Mouse (Mus musculus) limb, embryonic 12.5 days (tissue): Measurements from ENCODE around the gene Olfr1184. TPM values are rescaled to one million over a fixed set of nuclear protein-coding genes. Genes with fewer than 3 reads are reported as not detected.
"Not testable (repeated sequence)": the region's sequence is repeated elsewhere in the genome, so short reads cannot be mapped to it uniquely, and the experiment has no call there.

Source experiments
- ATAC-seq: fragments of 200-750 bp; cut with Nextera tagmentation; 2 replicates; pipeline ENCODE4 v1.8.0; 2017; ENCODE audit warnings: low read depth, moderate TSS enrichment; ENCODE audit not compliant: insufficient number of reproducible peaks, insufficient read depth, low FRiP score, low TSS enrichment
- H3K27ac ChIP-seq: fragments of 300-500 bp; sonication (generic); 2 replicates; pipeline ENCODE4 v1.5.1; 2016; ENCODE audit warnings: mild to moderate bottlenecking, moderate library complexity
- H3K27me3 ChIP-seq: fragments of 300-500 bp; sonication (generic); 2 replicates; pipeline ENCODE4 v1.6.1; 2016; ENCODE audit warnings: mild to moderate bottlenecking, moderate library complexity
- H3K36me3 ChIP-seq: fragments of 300-500 bp; sonication (generic); 2 replicates; pipeline ENCODE4 v1.6.1; 2016; ENCODE audit warnings: mild to moderate bottlenecking, moderate library complexity
- H3K4me1 ChIP-seq: fragments of 300-500 bp; sonication (generic); replicated peaks from 2 replicates; pipeline ENCODE4 v1.6.1; 2016
- H3K4me2 ChIP-seq: fragments of 300-500 bp; sonication (generic); 2 replicates; pipeline ENCODE4 v1.6.1; 2016; ENCODE audit warnings: mild to moderate bottlenecking, moderate library complexity
- H3K4me3 ChIP-seq: fragments of 300-500 bp; sonication (generic); replicated peaks from 2 replicates; pipeline ENCODE4 v1.5.1; 2016; ENCODE audit warnings: mild to moderate bottlenecking
- H3K9ac ChIP-seq: fragments of 300-500 bp; sonication (generic); replicated peaks from 2 replicates; pipeline ENCODE4 v1.6.1; 2016; ENCODE audit warnings: mild to moderate bottlenecking, moderate library complexity
- H3K9me3 ChIP-seq: fragments of 300-500 bp; sonication (generic); 2 replicates; pipeline ENCODE4 v1.6.1; 2016; ENCODE audit warnings: mild to moderate bottlenecking, moderate library complexity
- WGBS: fragments of 180-500 bp; shearing (Covaris S2); methylation state at CpG from one replicate; pipeline ENCODE4 v1.1.7; 2016; 5-methylcytosine and 5-hydroxymethylcytosine counted together
- polyA plus RNA-seq: library from polyadenylated mRNA; unstranded; fragments of >200 nt; fragmentation: Nextera tagmentation; extraction: Ambion mirVana; gene quantifications from 2 replicates; pipeline ENCODE4 v1.2.1, GENCODE M21; 2016

Olfr1184 gene
- not detected in 2 replicates for polyA plus RNA-seq

GRCm38 (mm10) chr2:88483298-88483697, at the start of gene Olfr1184:
Gene Olfr1184 (plus strand): TSS chr2:88483598.
- no peak for ATAC-seq
- H3K4me3 ChIP-seq: no peak within 1 kb of the TSS
- no peak within 1 kb of the TSS for H3K9ac ChIP-seq
- 88% methylated on average over 2 of the region's 2 CpGs for WGBS
- no peaks in the 10 kb centered on the region for H3K36me3 ChIP-seq
- H3K27ac ChIP-seq: no peak within 1 kb of the TSS
- H3K9me3 ChIP-seq: no peaks in the 10 kb centered on the region
- H3K27me3 ChIP-seq: no peaks in the 10 kb centered on the region
- no peak within 1 kb of the TSS for H3K4me2 ChIP-seq
- H3K4me1 ChIP-seq: no peaks in the 10 kb centered on the region

GRCm38 (mm10) chr2:88449031-88449430, 34.4 kb upstream of the Olfr1184 start, which contains the start of gene Gm13757:
Gene Gm13757 (minus strand): TSS chr2:88449131.
- H3K9me3 ChIP-seq: no peaks in the 10 kb centered on the region
- no peaks in the 10 kb centered on the region for H3K36me3 ChIP-seq
- ATAC-seq: no peak
- H3K9ac ChIP-seq: no peak within 1 kb of the TSS
- no peak within 1 kb of the TSS for H3K4me2 ChIP-seq
- 97% methylated on average over 1 of the region's 1 CpGs for WGBS
- no peaks in the 10 kb centered on the region for H3K27me3 ChIP-seq
- H3K27ac ChIP-seq: no peak within 1 kb of the TSS
- H3K4me3 ChIP-seq: no peak within 1 kb of the TSS
- H3K4me1 ChIP-seq: no peaks in the 10 kb centered on the region

GRCm38 (mm10) chr2:88454567-88454966, 28.8 kb upstream of the Olfr1184 start, which contains the start of gene Olfr1183:
Gene Olfr1183 (plus strand): TSS chr2:88454867.
- H3K36me3 ChIP-seq, H3K27ac ChIP-seq, H3K9ac ChIP-seq, ATAC-seq, H3K9me3 ChIP-seq, H3K4me2 ChIP-seq, H3K4me3 ChIP-seq, H3K27me3 ChIP-seq, H3K4me1 ChIP-seq: not testable (repeated sequence)
- 84% methylated on average over 1 of the region's 1 CpGs for WGBS

GRCm38 (mm10) chr2:88493020-88493419, 9.6 kb downstream of the Olfr1184 start, which contains the start of gene Olfr1185-ps1:
Gene Olfr1185-ps1 (plus strand): TSS chr2:88493320.
- WGBS: 78% methylated on average over 2 of the region's 2 CpGs
- no peaks in the 10 kb centered on the region for H3K4me1 ChIP-seq
- no peaks in the 10 kb centered on the region for H3K9me3 ChIP-seq
- no peak within 1 kb of the TSS for H3K4me2 ChIP-seq
- H3K27me3 ChIP-seq: no peaks in the 10 kb centered on the region
- H3K9ac ChIP-seq: no peak within 1 kb of the TSS
- no peak for ATAC-seq
- H3K36me3 ChIP-seq: no peaks in the 10 kb centered on the region
- H3K4me3 ChIP-seq: no peak within 1 kb of the TSS
- H3K27ac ChIP-seq: no peak within 1 kb of the TSS

GRCm38 (mm10) chr2:88518251-88518650, 34.9 kb downstream of the Olfr1184 start, which contains the start of gene Olfr1186:
Gene Olfr1186 (plus strand): TSS chr2:88518551.
- no peak within 1 kb of the TSS for H3K9ac ChIP-seq
- no peaks in the 10 kb centered on the region for H3K27me3 ChIP-seq
- 84% methylated on average over 2 of the region's 2 CpGs for WGBS
- no peaks in the 10 kb centered on the region for H3K4me1 ChIP-seq
- H3K27ac ChIP-seq: no peak within 1 kb of the TSS
- no peak within 1 kb of the TSS for H3K4me2 ChIP-seq
- no peak for ATAC-seq
- no peak within 1 kb of the TSS for H3K4me3 ChIP-seq
- H3K36me3 ChIP-seq: no peaks in the 10 kb centered on the region
- no peaks in the 10 kb centered on the region for H3K9me3 ChIP-seq

GRCm38 (mm10) chr2:88525720-88526119, 42.3 kb downstream of the Olfr1184 start:
- Histone ChIP-seq H3K36me3 (no peaks in the 10 kb centered on the region), H3K4me2 (no peak overlapping the region), H3K27ac (no peak overlapping the region), H3K9ac (no peak overlapping the region), H3K9me3 (no peaks in the 10 kb centered on the region), H3K4me1 (no peaks in the 10 kb centered on the region), H3K4me3 (no peak overlapping the region), H3K27me3 (no peaks in the 10 kb centered on the region)
- no peak for ATAC-seq
- WGBS: 70% methylated on average over 3 of the region's 3 CpGs

Other genes starting within 250 kb of the Olfr1184 start
- gene Olfr1173, start 203.7 kb upstream of the Olfr1184 start, polyA plus RNA-seq: not detected in 2 replicates
- gene Olfr1174-ps, start 168.5 kb upstream of the Olfr1184 start, polyA plus RNA-seq: not detected in 2 replicates
- not detected in 2 replicates for gene Olfr1175-ps, start 156.4 kb upstream of the Olfr1184 start, polyA plus RNA-seq
- gene Olfr1176, start 146.9 kb upstream of the Olfr1184 start, polyA plus RNA-seq: not detected in 2 replicates
- not detected in 2 replicates for gene Olfr1177-ps, start 137.1 kb upstream of the Olfr1184 start, polyA plus RNA-seq
- not detected in 2 replicates for gene Olfr1178, start 96.5 kb upstream of the Olfr1184 start, polyA plus RNA-seq
- not detected in 2 replicates for gene Olfr1179, start 77.1 kb upstream of the Olfr1184 start, polyA plus RNA-seq
- gene Olfr1180, start 64.4 kb upstream of the Olfr1184 start, polyA plus RNA-seq: not detected in 2 replicates
- gene Olfr1181, start 57.4 kb upstream of the Olfr1184 start, polyA plus RNA-seq: not detected in 2 replicates
- not detected in 2 replicates for gene Gm13757, start 34.5 kb upstream of the Olfr1184 start, polyA plus RNA-seq
- not detected in 2 replicates for gene Olfr1183, start 28.7 kb upstream of the Olfr1184 start, polyA plus RNA-seq
- gene Olfr1185-ps1, start 9.7 kb downstream of the Olfr1184 start, polyA plus RNA-seq: not detected in 2 replicates
- gene Olfr1186, start 35.0 kb downstream of the Olfr1184 start, polyA plus RNA-seq: not detected in 2 replicates
- not detected in 2 replicates for gene Olfr1188, start 73.3 kb downstream of the Olfr1184 start, polyA plus RNA-seq
- gene Olfr1189, start 102.9 kb downstream of the Olfr1184 start, polyA plus RNA-seq: not detected in 2 replicates
- gene Olfr1191-ps1, start 156.9 kb downstream of the Olfr1184 start, polyA plus RNA-seq: not detected in 2 replicates
- gene Olfr1192-ps1, start 164.9 kb downstream of the Olfr1184 start, polyA plus RNA-seq: not detected in 2 replicates
- gene Olfr1193, start 192.0 kb downstream of the Olfr1184 start, polyA plus RNA-seq: not detected in 2 replicates
- not detected in 2 replicates for gene Olfr1195, start 205.6 kb downstream of the Olfr1184 start, polyA plus RNA-seq
- not detected in 2 replicates for gene Olfr1196, start 221.0 kb downstream of the Olfr1184 start, polyA plus RNA-seq
- gene Olfr1197, start 248.8 kb downstream of the Olfr1184 start, polyA plus RNA-seq: not detected in 2 replicates